Mouse (Mus musculus): ENCODE results near the gene Osbpl10. TPM values are rescaled to one million over a fixed set of nuclear protein-coding genes. Genes with fewer than 3 reads are reported as not detected.

Gene Osbpl10
- polyA plus RNA-seq, 1 experiment, result 0.25 TPM

- H3K27me3 ChIP-seq (replicated peaks), result peaks cover 62% of the 10 kb centered on the region
- TF ChIP-seq GATA1 (IDR thresholded peaks at IDR 0.05; ENCODE audit: borderline replicate concordance, low read length), result no peak
- TF ChIP-seq FLI1 (IDR thresholded peaks at IDR 0.05; ENCODE audit: low read length), result no peak
- no peaks in the 10 kb centered on the region for H3K36me3 ChIP-seq (replicated peaks; ENCODE audit: low read length)
- no peaks in the 10 kb centered on the region for H3K9me3 ChIP-seq
- H3K4me3 ChIP-seq (replicated peaks), result no peak overlapping the region
- peaks cover 16% of the 10 kb centered on the region for H3K4me1 ChIP-seq
These were observed 222.9 kb downstream of the Osbpl10 start for GRCm38 (mm10) chr9:115201264-115201663.

- TF ChIP-seq FLI1 (IDR thresholded peaks at IDR 0.05; ENCODE audit: low read length), result no peak
- H3K4me3 ChIP-seq (replicated peaks), result no peak overlapping the region
- H3K36me3 ChIP-seq (replicated peaks; ENCODE audit: low read length), result no peaks in the 10 kb centered on the region
- peaks cover 16% of the 10 kb centered on the region for H3K4me1 ChIP-seq
- no peaks in the 10 kb centered on the region for H3K9me3 ChIP-seq
- peaks cover 50% of the 10 kb centered on the region for H3K27me3 ChIP-seq (replicated peaks)
These were observed 224.8 kb downstream of the Osbpl10 start for GRCm38 (mm10) chr9:115203136-115203535.

GRCm38 (mm10) chr9:115205491-115205890 lies 227.1 kb downstream of the Osbpl10 start:
- no peak for TF ChIP-seq GATA1 (IDR thresholded peaks at IDR 0.05; ENCODE audit: borderline replicate concordance, low read length)
- no peak for TF ChIP-seq FLI1 (IDR thresholded peaks at IDR 0.05; ENCODE audit: low read length)
- H3K9me3 ChIP-seq, result no peaks in the 10 kb centered on the region
- peaks cover 11% of the 10 kb centered on the region for H3K4me1 ChIP-seq
- H3K4me3 ChIP-seq (replicated peaks), result no peak overlapping the region
- peaks cover 44% of the 10 kb centered on the region for H3K27me3 ChIP-seq (replicated peaks)
- H3K36me3 ChIP-seq (replicated peaks; ENCODE audit: low read length), result no peaks in the 10 kb centered on the region

GRCm38 (mm10) chr9:115206219-115206618 lies 227.8 kb downstream of the Osbpl10 start:
- Histone ChIP-seq H3K9me3 (no peaks in the 10 kb centered on the region), H3K27me3 (replicated peaks) (peaks cover 40% of the 10 kb centered on the region), H3K4me1 (peaks cover 11% of the 10 kb centered on the region), H3K4me3 (replicated peaks) (no peak overlapping the region), H3K36me3 (replicated peaks; ENCODE audit: low read length) (no peaks in the 10 kb centered on the region)
- TF ChIP-seq GATA1 (IDR thresholded peaks at IDR 0.05; ENCODE audit: borderline replicate concordance, low read length) (no peak), FLI1 (IDR thresholded peaks at IDR 0.05; ENCODE audit: low read length) (no peak)

- Histone ChIP-seq H3K36me3 (replicated peaks; ENCODE audit: low read length) (no peaks in the 10 kb centered on the region), H3K27me3 (replicated peaks) (peaks cover 15% of the 10 kb centered on the region), H3K4me1 (peaks cover 10% of the 10 kb centered on the region), H3K9me3 (no peaks in the 10 kb centered on the region), H3K4me3 (replicated peaks) (no peak overlapping the region)
- TF ChIP-seq GATA1 (IDR thresholded peaks at IDR 0.05; ENCODE audit: borderline replicate concordance, low read length) (no peak), FLI1 (IDR thresholded peaks at IDR 0.05; ENCODE audit: low read length) (no peak)
These were observed 231.4 kb downstream of the Osbpl10 start for GRCm38 (mm10) chr9:115209737-115210136.

GRCm38 (mm10) chr9:115210535-115210934 lies 232.2 kb downstream of the Osbpl10 start:
- no peaks in the 10 kb centered on the region for H3K36me3 ChIP-seq (replicated peaks; ENCODE audit: low read length)
- TF ChIP-seq GATA1 (IDR thresholded peaks at IDR 0.05; ENCODE audit: borderline replicate concordance, low read length), result no peak
- H3K4me3 ChIP-seq (replicated peaks), result no peak overlapping the region
- peaks cover 18% of the 10 kb centered on the region for H3K4me1 ChIP-seq
- H3K9me3 ChIP-seq, result no peaks in the 10 kb centered on the region
- H3K27me3 ChIP-seq (replicated peaks), result peaks cover 7% of the 10 kb centered on the region

- H3K4me3 ChIP-seq (replicated peaks), result no peak overlapping the region
- no peaks in the 10 kb centered on the region for H3K36me3 ChIP-seq (replicated peaks; ENCODE audit: low read length)
- no peak for TF ChIP-seq GATA1 (IDR thresholded peaks at IDR 0.05; ENCODE audit: borderline replicate concordance, low read length)
- TF ChIP-seq FLI1 (IDR thresholded peaks at IDR 0.05; ENCODE audit: low read length), result no peak
- peaks cover 4% of the 10 kb centered on the region for H3K27me3 ChIP-seq (replicated peaks)
- peaks cover 25% of the 10 kb centered on the region for H3K4me1 ChIP-seq
- H3K9me3 ChIP-seq, result no peaks in the 10 kb centered on the region
These were observed 235.4 kb downstream of the Osbpl10 start for GRCm38 (mm10) chr9:115213755-115214264.

GRCm38 (mm10) chr9:115214572-115215571 lies 236.5 kb downstream of the Osbpl10 start:
- H3K4me3 ChIP-seq (replicated peaks), result no peak overlapping the region
- H3K27me3 ChIP-seq (replicated peaks), result peaks cover 4% of the 10 kb centered on the region
- no peaks in the 10 kb centered on the region for H3K9me3 ChIP-seq
- TF ChIP-seq GATA1 (IDR thresholded peaks at IDR 0.05; ENCODE audit: borderline replicate concordance, low read length) (no peak), FLI1 (IDR thresholded peaks at IDR 0.05; ENCODE audit: low read length) (no peak)
- H3K36me3 ChIP-seq (replicated peaks; ENCODE audit: low read length), result no peaks in the 10 kb centered on the region
- peaks cover 24% of the 10 kb centered on the region for H3K4me1 ChIP-seq

GRCm38 (mm10) chr9:115215830-115216701 lies 237.7 kb downstream of the Osbpl10 start:
- Histone ChIP-seq H3K27me3 (replicated peaks) (peaks cover 4% of the 10 kb centered on the region), H3K36me3 (replicated peaks; ENCODE audit: low read length) (no peaks in the 10 kb centered on the region), H3K4me1 (peaks cover 28% of the 10 kb centered on the region), H3K4me3 (replicated peaks) (no peak overlapping the region), H3K9me3 (no peaks in the 10 kb centered on the region)
- TF ChIP-seq FLI1 (IDR thresholded peaks at IDR 0.05; ENCODE audit: low read length), result no peak
- TF ChIP-seq GATA1 (IDR thresholded peaks at IDR 0.05; ENCODE audit: borderline replicate concordance, low read length), result no peak
